15 mouse cellular contexts compared by ENCODE assay signal in genomic region chr6:121053585-121054112, GRCm38 (mm10).
DNase-seq lines count a peak whose midpoint lies in the region; ATAC-seq and TF ChIP-seq lines count a peak whose summit lies in the region.
"Had no signal": no experiment of that assay in that cellular context is flagged by ENCODE, and none has a peak within 500 bp of the region (broad histone marks: within the 10 kb centered on the region; RNA-seq: fewer than 3 reads in every experiment).

No protein-coding gene starts in this region.

- peak overlapping the region; percentile 28; the same call in 1 of the 2 replicates for H3K27ac ChIP-seq in layer of hippocampus, adult 2 months
- H3K27ac ChIP-seq: forebrain, embryonic 10.5 days; stomach, embryonic 15.5 days had no signal

- no peak overlapping the region for H3K4me3 ChIP-seq in layer of hippocampus, adult 2 months
- H3K4me3 ChIP-seq: forebrain, embryonic 10.5 days; megakaryocyte, embryonic 14.5 days; stomach, embryonic 15.5 days had no signal

- peak; percentile 97 for ATAC-seq in inflammation-experienced regulatory T-cells, adult 6 months

- no peak for TF ChIP-seq CTCF in layer of hippocampus, adult 2 months (conservative IDR thresholded peaks at IDR 0.05)

- DNase-seq in layer of hippocampus, adult 2 months (ENCODE audit: low spot score in 2 of 2): no peak
- DNase-seq in layer of hippocampus, postnatal 14 days (ENCODE audit: low spot score in 2 of 2): no peak
- DNase-seq in brain, adult 2 months (ENCODE audit: low read depth, low spot score): peak; percentile 92
- DNase-seq in heart, adult 8-10 months (ENCODE audit: low spot score): peak; percentile 26
- DNase-seq in urinary bladder, postnatal 25 days (ENCODE audit: low spot score): no peak
- DNase-seq in Muller cell, postnatal 12 days (ENCODE audit: inconsistent ontology term): no peak
- DNase-seq in layer of hippocampus, postnatal 10 days (ENCODE audit: low spot score in 2 of 2): no peak
- DNase-seq: embryo, embryonic 11 days; kidney, adult 8-10 months; lung, adult 2 months; right cerebral cortex, adult 18-20 months had no signal

Comparison
In these comparisons a context has a peak if more than half of its experiments do, and no peak if none do; other contexts are left out.
1. DNase-seq: peak in brain, adult 2 months (single experiment) and heart, adult 8-10 months (single experiment); none in layer of hippocampus, adult 2 months (0 of 2), layer of hippocampus, postnatal 14 days (0 of 2), urinary bladder, postnatal 25 days (single experiment), Muller cell, postnatal 12 days (single experiment) and layer of hippocampus, postnatal 10 days (0 of 2).